15 mouse cellular contexts compared by ENCODE assay signal in the genomic region with DNA sequence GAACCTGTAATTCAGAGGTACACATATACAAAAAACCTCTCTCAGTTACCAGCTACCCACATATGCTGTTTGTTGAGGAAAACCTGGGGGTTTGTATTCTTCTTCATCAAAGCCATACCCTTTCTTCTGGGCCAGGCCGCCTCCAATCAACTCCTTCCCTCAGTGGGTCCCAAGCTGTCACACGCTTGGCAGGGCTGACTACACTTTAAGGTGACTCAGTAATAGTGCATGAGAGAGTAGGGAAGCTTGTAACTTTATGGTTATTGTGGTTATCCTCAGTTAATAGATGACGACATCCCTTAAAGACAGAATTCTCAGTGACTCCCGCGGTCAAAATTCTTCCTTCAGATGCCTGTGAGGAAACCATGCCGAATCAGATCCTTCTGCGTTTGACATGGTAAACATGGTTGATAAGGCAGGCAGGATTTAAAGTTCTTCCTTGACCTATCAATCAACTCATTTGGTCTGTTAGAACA.
"Had no signal": no experiment of that assay in that cellular context is flagged by ENCODE, and none has a peak within 500 bp of the region (broad histone marks: within the 10 kb centered on the region; RNA-seq: fewer than 3 reads in every experiment).

No protein-coding gene starts in this region.

- ATAC-seq: midbrain, embryonic 13.5 days; midbrain, embryonic 15.5 days had no signal

- H3K9ac ChIP-seq: lung, embryonic 14.5 days; midbrain, embryonic 13.5 days; midbrain, embryonic 15.5 days; neural tube, embryonic 12.5 days; stomach, embryonic 15.5 days had no signal

- H3K36me3 ChIP-seq: midbrain, embryonic 13.5 days; midbrain, embryonic 15.5 days; neural tube, embryonic 12.5 days; stomach, embryonic 15.5 days had no signal

- H3K27ac ChIP-seq: macrophage; midbrain, embryonic 13.5 days; midbrain, embryonic 15.5 days; neural tube, embryonic 12.5 days; stomach, embryonic 15.5 days; stomach, postnatal 0 days had no signal

- H3K4me3 ChIP-seq: megakaryocyte, embryonic 14.5 days; midbrain, embryonic 13.5 days; midbrain, embryonic 15.5 days; neural tube, embryonic 12.5 days; stomach, embryonic 15.5 days had no signal

- H3K4me1 ChIP-seq: megakaryocyte, embryonic 14.5 days; midbrain, embryonic 13.5 days; midbrain, embryonic 15.5 days; neural tube, embryonic 12.5 days; stomach, embryonic 15.5 days had no signal

- H3K9me3 ChIP-seq: megakaryocyte, embryonic 14.5 days; midbrain, embryonic 13.5 days; midbrain, embryonic 15.5 days; neural tube, embryonic 12.5 days; stomach, embryonic 15.5 days had no signal

- DNase-seq: lung, adult 18-20 months; lung, embryonic 14.5 days; lung, postnatal 10 days; right cerebral cortex, postnatal 14 days; thymus, adult 2 months; thymus, postnatal 25 days; thymus, postnatal 4 days had no signal

- H3K27me3 ChIP-seq: megakaryocyte, embryonic 14.5 days; midbrain, embryonic 13.5 days; midbrain, embryonic 15.5 days; neural tube, embryonic 12.5 days; stomach, embryonic 15.5 days had no signal

- H3K4me2 ChIP-seq: lung, embryonic 14.5 days; midbrain, embryonic 11.5 days; midbrain, embryonic 13.5 days; midbrain, embryonic 15.5 days; neural tube, embryonic 12.5 days; stomach, embryonic 15.5 days had no signal
